Mouse (Mus musculus) kidney, embryonic 14.5 days (tissue): ENCODE measurements around the gene Man2c1. TPM values are rescaled to one million over a fixed set of nuclear protein-coding genes. Genes with fewer than 3 reads are reported as not detected.

ENCODE experiments used
- ATAC-seq: fragments of 200-750 bp; cut with Nextera tagmentation; 2 replicates; pipeline ENCODE4 v1.8.0; 2017; ENCODE audit warnings: moderate number of reproducible peaks, mild to moderate bottlenecking, moderate TSS enrichment, moderate library complexity; ENCODE audit not compliant: low FRiP score, low TSS enrichment
- H3K27ac ChIP-seq: fragments of 300-500 bp; sonication (generic); 2 replicates; pipeline ENCODE4 v1.5.1; 2014; ENCODE audit warnings: low read depth, mild to moderate bottlenecking, low read length, moderate library complexity, mixed read lengths
- H3K27me3 ChIP-seq: fragments of 300-500 bp; sonication (generic); 2 replicates; pipeline ENCODE4 v1.6.1; 2014; ENCODE audit warnings: mild to moderate bottlenecking, low read length; ENCODE audit not compliant: control insufficient read depth, insufficient read depth
- H3K36me3 ChIP-seq: fragments of 300-500 bp; sonication (generic); 2 replicates; pipeline ENCODE4 v1.6.1; 2014; ENCODE audit warnings: low read length, mixed read lengths; ENCODE audit not compliant: control insufficient read depth, insufficient read depth
- H3K4me1 ChIP-seq: fragments of 300-500 bp; sonication (generic); 2 replicates; pipeline ENCODE4 v1.6.1; 2014; ENCODE audit warnings: low read length, mixed read lengths; ENCODE audit not compliant: control insufficient read depth, insufficient read depth
- H3K4me2 ChIP-seq: fragments of 300-500 bp; sonication (generic); replicated peaks from 2 replicates; pipeline ENCODE4 v1.6.1; 2014; ENCODE audit warnings: low read depth, mild to moderate bottlenecking, low read length
- H3K4me3 ChIP-seq: fragments of 300-500 bp; sonication (generic); 2 replicates; pipeline ENCODE4 v1.5.1; 2014; ENCODE audit warnings: mild to moderate bottlenecking, low read length
- H3K9ac ChIP-seq: fragments of 300-500 bp; sonication (generic); 2 replicates; pipeline ENCODE4 v1.6.1; 2014; ENCODE audit warnings: low read depth, mild to moderate bottlenecking, low read length, moderate library complexity
- H3K9me3 ChIP-seq: fragments of 300-500 bp; sonication (generic); 2 replicates; pipeline ENCODE4 v1.6.1; 2016; ENCODE audit warnings: low read length; ENCODE audit not compliant: control insufficient read depth
- WGBS: fragments of 180-500 bp; shearing (Covaris S2); extraction: QIAGEN DNeasy Blood & Tissue Kit; methylation state at CpG from one replicate; pipeline ENCODE4 v1.1.7; 2014; 5-methylcytosine and 5-hydroxymethylcytosine counted together
- polyA plus RNA-seq: library from polyadenylated mRNA; unstranded; fragments of >200 nt; fragmentation: Nextera tagmentation; extraction: Ambion mirVana; gene quantifications from 2 replicates; pipeline ENCODE4 v1.2.1, GENCODE M21; 2014

Man2c1 gene
- polyA plus RNA-seq, 1 experiment from 2014 or later: 38.7 TPM

DNA sequence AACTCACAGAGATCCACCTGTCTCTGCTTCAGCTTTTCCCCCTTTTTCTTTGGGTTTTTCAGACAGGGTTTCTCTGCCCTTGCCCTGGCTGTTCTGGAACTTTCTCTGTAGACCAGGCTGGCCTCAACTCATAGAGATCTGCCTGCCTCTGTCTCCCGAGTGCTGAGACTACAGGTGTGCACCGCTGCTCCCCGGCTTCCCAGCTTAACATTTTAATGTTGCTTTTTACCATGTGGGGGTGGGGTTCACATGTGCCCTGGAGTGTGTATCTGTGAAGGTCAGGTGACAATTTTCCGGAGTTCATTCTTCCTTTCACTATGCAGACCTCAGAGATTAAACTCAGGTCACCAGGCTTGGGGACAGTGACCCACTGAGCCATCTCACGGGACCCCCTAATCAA lies 19.7 kb downstream of the Man2c1 start:
- H3K9me3 ChIP-seq: no peaks in the 10 kb centered on the region
- 86% methylated on average over 5 of the region's 5 CpGs for WGBS
- no peak for ATAC-seq

DNA sequence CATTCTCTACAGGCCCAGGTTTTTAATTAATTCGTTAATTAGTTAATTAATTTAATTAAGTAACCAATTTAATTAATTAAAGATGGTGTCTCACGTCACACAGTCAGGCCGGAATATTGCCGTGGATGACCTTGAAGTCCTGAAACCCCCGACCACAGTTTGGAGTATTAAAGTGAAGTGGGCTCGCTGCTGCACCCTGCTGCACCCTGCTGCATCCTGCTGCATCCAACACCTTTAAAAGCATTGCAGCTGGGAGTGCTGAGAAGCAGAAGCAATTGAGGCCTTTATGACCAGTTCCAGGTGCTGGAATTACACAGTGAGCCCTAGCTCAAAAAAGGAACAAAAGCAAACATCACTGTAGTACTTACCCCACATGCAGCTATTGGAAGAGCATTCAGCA lies 21.8 kb downstream of the Man2c1 start:
- ATAC-seq: no peak
- 45% methylated on average over 6 of the region's 6 CpGs for WGBS
- peaks cover 12% of the 10 kb centered on the region; the same call in 1 of the 2 replicates for H3K36me3 ChIP-seq
- no peaks in the 10 kb centered on the region for H3K9me3 ChIP-seq
- peaks cover 6% of the 10 kb centered on the region; the same call in 1 of the 2 replicates for H3K4me1 ChIP-seq
- no peak overlapping the region for H3K4me2 ChIP-seq
- no peaks in the 10 kb centered on the region for H3K27me3 ChIP-seq
- H3K27ac ChIP-seq: no peak overlapping the region
- H3K4me3 ChIP-seq: no peak overlapping the region
- no peak overlapping the region for H3K9ac ChIP-seq

More for the DNA sequence above, 19.7 kb downstream of the Man2c1 start:
- H3K36me3 ChIP-seq: peaks cover 10% of the 10 kb centered on the region; the same call in 1 of the 2 replicates
- H3K4me1 ChIP-seq: 0 out of 2 replicates have a peak, but pooled peaks cover 3% of the 10 kb centered on the region
- H3K4me3 ChIP-seq: no peak overlapping the region
- H3K9ac ChIP-seq: no peak overlapping the region
- H3K4me2 ChIP-seq: no peak overlapping the region
- H3K27ac ChIP-seq: no peak overlapping the region
- H3K27me3 ChIP-seq: no peaks in the 10 kb centered on the region

DNA sequence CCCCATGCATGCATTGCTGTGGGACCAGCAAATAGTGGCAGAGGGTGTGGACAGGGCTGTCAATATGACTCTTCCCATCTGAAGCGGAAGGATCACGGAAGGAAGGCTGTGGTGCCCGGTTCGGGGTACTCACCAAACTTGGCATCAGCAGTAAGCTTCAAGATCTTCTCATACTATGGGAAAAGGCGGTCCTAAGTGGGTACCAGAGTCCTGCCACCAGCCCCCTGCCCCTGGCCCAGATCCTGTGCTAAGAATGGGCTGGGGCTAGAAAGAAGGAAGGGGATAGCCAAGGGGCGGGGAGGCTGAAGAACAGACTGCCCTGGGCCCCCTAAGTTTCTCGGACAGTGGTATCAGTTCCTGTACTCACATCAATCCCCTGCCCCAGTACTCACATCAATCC lies 25.9 kb downstream of the Man2c1 start:
- H3K4me2 ChIP-seq: no peak overlapping the region
- 0 out of 2 replicates have a peak overlapping the region, but pooled peaks have one; percentile 28 for H3K9ac ChIP-seq
- 97% methylated on average over 7 of the region's 7 CpGs for WGBS
- H3K27ac ChIP-seq: no peak overlapping the region
- H3K4me1 ChIP-seq: peaks cover 10% of the 10 kb centered on the region; the same call in 1 of the 2 replicates
- no peaks in the 10 kb centered on the region for H3K27me3 ChIP-seq
- no peak for ATAC-seq
- H3K36me3 ChIP-seq: peaks cover 12% of the 10 kb centered on the region; the same call in 1 of the 2 replicates
- H3K9me3 ChIP-seq: no peaks in the 10 kb centered on the region
- no peak overlapping the region for H3K4me3 ChIP-seq

DNA sequence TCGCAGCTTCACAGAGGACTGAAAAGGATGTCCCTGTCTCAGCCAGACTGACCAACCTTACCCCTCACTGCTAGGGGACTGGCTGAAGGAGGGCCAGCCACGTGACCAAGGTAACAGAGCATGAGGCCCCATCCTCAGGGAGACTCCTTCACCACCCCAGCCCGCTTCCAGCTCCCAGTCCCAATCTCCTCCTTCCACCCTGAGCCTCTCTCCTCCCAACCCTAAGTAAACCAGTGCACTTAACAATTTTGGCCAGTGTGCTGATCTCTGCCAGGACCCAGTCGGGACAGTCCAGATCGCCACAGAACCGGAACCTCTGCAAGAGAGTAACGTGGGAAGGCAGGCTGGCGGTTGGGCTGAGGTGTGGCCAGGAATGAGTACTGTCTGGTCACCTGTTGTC lies 26.3 kb downstream of the Man2c1 start:
- Histone ChIP-seq H3K4me3 (no peak overlapping the region), H3K36me3 (peaks cover 12% of the 10 kb centered on the region; the same call in 1 of the 2 replicates), H3K9me3 (no peaks in the 10 kb centered on the region), H3K27me3 (no peaks in the 10 kb centered on the region), H3K27ac (no peak overlapping the region), H3K4me2 (peak overlapping the region; percentile 95), H3K4me1 (peaks cover 10% of the 10 kb centered on the region; the same call in 1 of the 2 replicates), H3K9ac (peak overlapping the region; percentile 28; the same call in 1 of the 2 replicates)
- ATAC-seq: no peak
- 92% methylated on average over 8 of the region's 8 CpGs for WGBS

DNA sequence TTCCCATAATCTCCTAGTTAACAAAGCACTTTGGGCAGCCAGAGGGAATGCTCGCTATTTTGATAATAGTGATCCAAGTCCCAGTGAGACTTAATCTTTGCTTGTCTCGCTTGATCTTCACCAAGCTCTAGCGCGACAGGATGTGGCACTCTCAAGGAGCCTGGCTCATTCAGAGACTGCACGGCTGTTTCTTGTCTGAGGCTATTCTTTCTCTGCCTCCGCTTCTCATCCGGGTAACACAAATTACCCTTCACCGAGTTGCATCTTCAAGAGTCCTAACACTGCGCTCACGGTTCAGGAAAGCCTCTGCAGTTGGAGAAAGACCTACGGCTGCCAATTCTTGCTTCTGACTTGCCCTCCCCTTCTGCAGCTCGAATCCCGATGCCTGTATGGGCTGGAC lies 27.0 kb downstream of the Man2c1 start:
- no peak for ATAC-seq
- H3K9me3 ChIP-seq: no peaks in the 10 kb centered on the region
- H3K27me3 ChIP-seq: no peaks in the 10 kb centered on the region
- H3K36me3 ChIP-seq: peaks cover 12% of the 10 kb centered on the region; the same call in 1 of the 2 replicates
- peak overlapping the region; percentile 77 for H3K9ac ChIP-seq
- 34% methylated on average over 13 of the region's 13 CpGs for WGBS
- H3K4me3 ChIP-seq: peak overlapping the region; percentile 88
- peak overlapping the region; percentile 95 for H3K4me2 ChIP-seq
- H3K4me1 ChIP-seq: peaks cover 10% of the 10 kb centered on the region; the same call in 1 of the 2 replicates
- no peak overlapping the region for H3K27ac ChIP-seq

DNA sequence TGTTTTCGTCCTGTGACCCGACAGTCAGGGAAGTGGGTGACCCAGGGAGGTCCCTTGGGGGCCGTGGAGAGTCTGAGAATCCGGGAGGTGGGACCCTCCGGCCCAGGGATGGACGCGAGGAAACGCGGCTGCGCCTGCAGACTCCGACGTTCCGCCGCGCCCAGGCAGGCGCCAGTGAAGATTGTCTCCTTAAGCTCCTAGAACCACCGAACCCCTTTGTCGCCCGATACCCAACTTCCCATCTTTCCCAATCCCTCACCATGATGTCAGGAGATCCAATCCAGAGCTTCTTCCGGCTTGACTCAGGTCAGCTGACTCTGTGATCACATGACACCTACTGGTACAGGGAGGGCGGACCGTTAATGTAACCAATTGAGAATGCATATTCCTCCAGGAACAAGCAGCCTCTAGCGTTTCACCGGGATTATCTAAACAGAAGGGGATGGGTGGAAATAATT lies 27.6 kb downstream of the Man2c1 start, which contains the start of gene Commd4:
Gene Commd4 (minus strand): TSS at position 319 of the 458 bp plus-strand sequence.
- Histone ChIP-seq H3K36me3 (peaks cover 12% of the 10 kb centered on the region; the same call in 1 of the 2 replicates), H3K4me3 (peak within 1 kb of the TSS; percentile 88), H3K27ac (no peak within 1 kb of the TSS), H3K4me1 (peaks cover 10% of the 10 kb centered on the region; the same call in 1 of the 2 replicates), H3K4me2 (peak within 1 kb of the TSS; percentile 95), H3K9me3 (no peaks in the 10 kb centered on the region), H3K27me3 (no peaks in the 10 kb centered on the region), H3K9ac (peak within 1 kb of the TSS; percentile 77)
- peak; percentile 89 for ATAC-seq
- WGBS: under 1% methylated on average over 24 of the region's 24 CpGs

DNA sequence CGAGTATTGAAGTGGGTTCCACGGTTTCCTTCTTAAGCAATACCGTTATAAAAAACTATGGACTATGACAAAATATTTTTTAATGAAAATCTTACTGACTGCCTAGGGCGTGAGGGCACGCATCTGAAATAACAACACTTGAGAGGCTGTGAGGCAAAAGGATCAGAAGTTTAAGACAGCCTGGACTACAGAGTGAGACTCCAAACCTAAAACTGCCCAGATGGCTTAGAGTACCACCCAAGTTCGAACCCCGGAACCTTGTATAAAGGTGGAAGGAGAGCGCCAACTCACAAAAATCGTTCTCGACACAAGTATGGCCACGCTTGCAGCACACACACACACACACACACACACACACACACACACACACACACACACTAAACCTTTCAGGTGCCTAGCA lies 28.0 kb downstream of the Man2c1 start:
- peak; percentile 5; the same call in 1 of the 2 replicates for ATAC-seq
- Histone ChIP-seq H3K27me3 (no peaks in the 10 kb centered on the region), H3K4me2 (peak overlapping the region; percentile 95), H3K9ac (peak overlapping the region; percentile 77; the same call in 1 of the 2 replicates), H3K9me3 (no peaks in the 10 kb centered on the region), H3K4me1 (peaks cover 10% of the 10 kb centered on the region; the same call in 1 of the 2 replicates), H3K27ac (no peak overlapping the region), H3K36me3 (peaks cover 12% of the 10 kb centered on the region; the same call in 1 of the 2 replicates), H3K4me3 (peak overlapping the region; percentile 88)
- 35% methylated on average over 11 of the region's 11 CpGs for WGBS

DNA sequence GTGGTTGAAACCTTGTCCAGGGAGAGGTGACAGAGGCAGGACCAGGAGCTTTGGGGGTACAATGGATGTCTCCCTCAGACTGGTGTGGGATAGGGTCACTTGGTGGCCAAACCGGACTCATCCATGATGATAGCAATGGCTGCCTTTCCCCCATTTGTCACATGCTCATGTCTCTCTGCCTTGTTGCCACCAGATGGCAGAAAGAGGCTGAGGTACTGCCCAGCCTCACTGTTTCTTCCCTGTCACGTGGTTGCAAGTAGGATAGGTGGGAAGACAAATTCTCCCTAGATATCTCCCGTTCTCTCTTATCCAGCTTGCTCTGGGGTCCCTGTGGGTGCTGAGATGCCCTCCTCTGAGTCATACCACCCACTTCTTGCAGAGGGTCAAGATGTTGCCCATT lies 32.0 kb downstream of the Man2c1 start:
- no peak overlapping the region for H3K27ac ChIP-seq
- H3K4me2 ChIP-seq: no peak overlapping the region
- no peak overlapping the region for H3K4me3 ChIP-seq
- 18% methylated on average over 3 of the region's 3 CpGs for WGBS
- no peaks in the 10 kb centered on the region for H3K36me3 ChIP-seq
- no peaks in the 10 kb centered on the region for H3K9me3 ChIP-seq
- H3K4me1 ChIP-seq: peaks cover 3% of the 10 kb centered on the region; the same call in 1 of the 2 replicates
- no peak overlapping the region for H3K9ac ChIP-seq
- no peak for ATAC-seq
- H3K27me3 ChIP-seq: no peaks in the 10 kb centered on the region

DNA sequence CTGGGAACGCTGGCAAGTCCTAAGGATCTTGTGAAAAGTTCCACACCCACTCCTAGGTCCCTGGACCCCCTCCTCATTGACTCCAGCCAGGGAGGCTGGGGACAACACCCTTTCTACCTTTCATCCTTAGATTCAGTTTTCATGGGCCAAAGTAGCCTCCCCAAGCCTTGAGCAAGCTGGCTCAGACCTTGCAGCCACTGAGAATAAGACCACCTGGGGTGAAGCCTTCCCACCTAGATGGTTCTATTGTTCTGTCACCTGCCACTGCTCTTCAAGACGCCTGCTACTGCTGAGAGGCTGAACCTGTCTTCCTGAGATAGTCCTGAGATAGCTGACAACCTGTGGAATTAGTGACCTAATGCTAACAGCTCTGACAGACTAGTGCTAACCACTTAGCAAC lies 32.6 kb downstream of the Man2c1 start:
- ATAC-seq: no peak
- H3K36me3 ChIP-seq: no peaks in the 10 kb centered on the region
- no peak overlapping the region for H3K4me3 ChIP-seq
- no peak overlapping the region for H3K27ac ChIP-seq
- H3K9ac ChIP-seq: no peak overlapping the region
- no peaks in the 10 kb centered on the region for H3K4me1 ChIP-seq
- H3K27me3 ChIP-seq: no peaks in the 10 kb centered on the region
- H3K9me3 ChIP-seq: no peaks in the 10 kb centered on the region
- WGBS: 31% methylated on average over 2 of the region's 2 CpGs
- H3K4me2 ChIP-seq: no peak overlapping the region
